Comparison of ENCODE assay signal across 7 mouse cellular contexts in the genomic region with DNA sequence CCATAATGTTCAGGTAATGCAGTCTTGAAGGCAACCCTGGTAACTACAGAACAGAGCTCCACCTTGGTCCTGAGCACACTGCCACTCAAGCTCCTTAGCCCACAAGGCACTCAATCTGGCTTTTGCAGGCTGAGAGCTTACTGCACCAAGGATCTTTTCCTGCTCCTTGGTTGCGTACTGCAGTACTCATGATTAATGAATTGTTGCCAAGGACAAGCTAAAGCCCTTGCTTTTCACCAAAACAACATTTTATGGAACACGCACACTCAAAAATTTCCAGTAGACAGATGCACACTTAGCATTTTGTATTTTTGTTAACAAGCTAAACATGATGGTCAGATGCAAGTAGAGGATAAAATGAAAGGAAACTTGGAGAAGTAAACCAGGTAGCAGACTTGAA.
"Had no signal": no experiment of that assay in that cellular context is flagged by ENCODE, and none has a peak within 500 bp of the region (broad histone marks: within the 10 kb centered on the region; RNA-seq: fewer than 3 reads in every experiment).

No protein-coding gene starts in this region.

- DNase-seq: lung, adult 2 months; lung, postnatal 14 days; lung, postnatal 36 days; right cerebral cortex, postnatal 14 days; thymus, adult 18-20 months; thymus, postnatal 14 days; thymus, postnatal 36 days had no signal
